Mouse (Mus musculus): ENCODE data around the gene Lrrc51. TPM values are rescaled to one million over a fixed set of nuclear protein-coding genes. Genes with fewer than 3 reads are reported as not detected.
"Not testable (repeated sequence)": the region's sequence is repeated elsewhere in the genome, so short reads cannot be mapped to it uniquely, and the experiment has no call there.

Gene Lrrc51
- total and polyA plus RNA-seq, 3 experiments = 4.9 to 6.6 (median 5.6) TPM

DNA sequence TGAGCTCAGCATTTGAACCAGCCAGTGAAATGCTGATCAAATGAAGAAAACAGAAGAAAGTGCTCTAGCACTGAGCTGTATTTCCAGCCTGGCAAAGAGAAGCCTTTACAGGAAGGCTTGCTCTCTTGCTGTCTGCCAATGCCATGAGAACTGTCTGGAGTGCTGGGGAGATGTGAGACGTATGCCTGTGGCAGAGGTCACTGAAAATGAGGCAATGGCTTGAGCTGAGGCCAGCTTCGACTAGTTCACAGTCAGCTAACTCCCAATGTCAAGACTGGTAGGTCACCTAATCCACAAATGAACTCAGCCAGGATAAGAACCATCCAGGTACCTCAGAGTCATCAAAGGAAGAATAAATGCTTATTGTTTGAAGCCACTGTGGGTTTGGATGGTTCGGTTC, 5.6 kb downstream of the Lrrc51 start:
- peaks cover 0 to 15% of the 10 kb centered on the region in 2 experiments for H3K36me3 ChIP-seq (replicated peaks in 1 of 2; ENCODE audit: control insufficient read depth in 1 of 2, insufficient read depth in 1 of 2, low read length in 1 of 2)
- no peak overlapping the region for H3K27ac ChIP-seq (ENCODE audit: insufficient read depth, low read depth)
- no peaks in the 10 kb centered on the region for H3K27me3 ChIP-seq (replicated peaks)
- TF ChIP-seq GABPA (IDR thresholded peaks at IDR 0.05; ENCODE audit: insufficient replicate concordance, low read depth, low read length) (no peak), MEF2A (IDR thresholded peaks at IDR 0.05; ENCODE audit: borderline replicate concordance, low read depth, low read length) (no peak), SIN3A (IDR thresholded peaks at IDR 0.05; ENCODE audit: low read length) (no peak), MXI1 (IDR thresholded peaks at IDR 0.05; ENCODE audit: low read depth, low read length) (no peak), RAD21 (IDR thresholded peaks at IDR 0.05; ENCODE audit: low read depth, low read length) (no peak), CHD1 (IDR thresholded peaks at IDR 0.05; ENCODE audit: low read depth, low read length) (no peak), ZC3H11A (IDR thresholded peaks at IDR 0.05; ENCODE audit: low read depth, low read length) (no peak), KAT2A (IDR thresholded peaks at IDR 0.05; ENCODE audit: insufficient replicate concordance, low read length) (no peak)
- H3K4me1 ChIP-seq (ENCODE audit: control insufficient read depth in 1 of 2, insufficient read depth in 2 of 2) = peaks cover 3 to 13% of the 10 kb centered on the region in 2 experiments; a peak in 3 of 4 replicates
- no peak overlapping the region for H3K4me2 ChIP-seq (ENCODE audit: insufficient read depth, low read depth, poor library complexity, severe bottlenecking)
- in situ Hi-C loops (cut with MboI; ENCODE audit: low pct_ligation_motif_present, low pct_unique_long_range_greater_than_20kb, low sequenced_read_pairs) = no loop called here
- dilution Hi-C loops (cut with MboI; ENCODE audit: extremely low pct_ligation_motif_present, extremely low pct_unique_long_range_greater_than_20kb, low sequenced_read_pairs) = no loop called here
- no peak for DNase-seq (ENCODE audit: extremely low read depth)
- H3K9ac ChIP-seq (ENCODE audit: insufficient read depth, low read depth) = no peak overlapping the region
- peaks cover 6% of the 10 kb centered on the region; the same call in 1 of the 2 replicates for H3K79me2 ChIP-seq (replicated peaks; ENCODE audit: control insufficient read depth, extremely low read depth, insufficient read depth, poor library complexity, severe bottlenecking)
- no peak overlapping the region for H3K4me3 ChIP-seq (replicated peaks in 1 of 3; ENCODE audit: low read depth in 2 of 3, low read length in 2 of 3, poor library complexity in 1 of 3)
- H3K9me3 ChIP-seq (replicated peaks; ENCODE audit: low read length) = peaks cover 3% of the 10 kb centered on the region

DNA sequence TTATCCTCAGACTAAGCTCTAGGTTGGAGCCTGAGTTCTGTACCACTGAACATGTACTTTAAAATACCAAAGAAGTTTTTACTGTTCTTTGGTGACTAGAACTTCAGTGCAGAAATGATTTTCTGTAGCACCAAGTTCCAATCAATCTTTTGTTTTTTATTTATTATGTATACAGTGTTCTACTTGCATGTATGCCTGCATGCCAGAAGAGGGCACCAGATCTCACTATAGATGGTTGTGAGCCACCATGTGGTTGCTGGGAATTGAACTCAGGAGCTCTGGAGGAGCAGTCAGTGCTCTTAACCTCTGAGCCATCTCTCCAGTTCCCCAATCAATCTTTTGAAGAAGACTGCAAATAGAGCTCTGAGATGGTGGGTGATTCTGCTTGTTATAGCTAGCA, 7.8 kb downstream of the Lrrc51 start:
- H3K27me3 ChIP-seq (replicated peaks); H3K79me2 ChIP-seq (replicated peaks; ENCODE audit: control insufficient read depth, extremely low read depth, insufficient read depth, poor library complexity, severe bottlenecking); H3K4me1 ChIP-seq (ENCODE audit: control insufficient read depth in 1 of 2, insufficient read depth in 2 of 2); H3K4me2 ChIP-seq (ENCODE audit: insufficient read depth, low read depth, poor library complexity, severe bottlenecking); H3K9ac ChIP-seq (ENCODE audit: insufficient read depth, low read depth); H3K27ac ChIP-seq (ENCODE audit: insufficient read depth, low read depth); dilution Hi-C loops (cut with MboI; ENCODE audit: extremely low pct_ligation_motif_present, extremely low pct_unique_long_range_greater_than_20kb, low sequenced_read_pairs); H3K9me3 ChIP-seq (replicated peaks; ENCODE audit: low read length); in situ Hi-C loops (cut with MboI; ENCODE audit: low pct_ligation_motif_present, low pct_unique_long_range_greater_than_20kb, low sequenced_read_pairs); DNase-seq (ENCODE audit: extremely low read depth); H3K4me3 ChIP-seq (replicated peaks in 1 of 3; ENCODE audit: low read depth in 2 of 3, low read length in 2 of 3, poor library complexity in 1 of 3): not testable (repeated sequence)
- H3K36me3 ChIP-seq (replicated peaks in 1 of 2; ENCODE audit: control insufficient read depth in 1 of 2, insufficient read depth in 1 of 2, low read length in 1 of 2) = peaks cover 0 to 10% of the 10 kb centered on the region in 2 experiments
- TF ChIP-seq CTCF (conservative IDR thresholded peaks at IDR 0.05 in 1 of 2, IDR thresholded peaks at IDR 0.05 in 1 of 2; ENCODE audit: low read depth in 2 of 2, low read length in 2 of 2) = peak in 1 of 2 experiments; percentile 43; a peak in 2 of 4 replicates

DNA sequence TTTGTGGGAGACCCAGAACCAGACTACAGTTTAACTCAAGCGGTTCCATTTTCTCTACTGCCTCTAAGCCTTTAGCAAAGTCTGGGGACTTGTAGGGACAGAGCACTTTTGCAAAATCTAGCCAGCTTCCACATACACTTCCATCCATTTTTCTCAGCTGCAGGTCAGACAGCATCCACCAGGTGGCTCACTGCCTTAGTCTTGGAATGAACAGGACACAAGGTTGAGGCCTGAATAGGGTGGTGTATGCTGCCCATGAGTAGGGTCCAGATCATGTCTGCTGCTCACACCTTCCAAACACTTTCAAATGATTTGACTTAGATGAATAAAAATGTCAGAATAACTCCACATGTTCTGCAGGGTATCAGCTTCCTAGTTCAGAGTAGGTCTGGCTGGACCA, 15.6 kb downstream of the Lrrc51 start:
- Histone ChIP-seq H3K4me2 (ENCODE audit: insufficient read depth, low read depth, poor library complexity, severe bottlenecking) (no peak overlapping the region), H3K79me2 (replicated peaks; ENCODE audit: control insufficient read depth, extremely low read depth, insufficient read depth, poor library complexity, severe bottlenecking) (no peaks in the 10 kb centered on the region), H3K4me3 (replicated peaks in 1 of 3; ENCODE audit: low read depth in 2 of 3, low read length in 2 of 3, poor library complexity in 1 of 3) (no peak overlapping the region), H3K36me3 (replicated peaks in 1 of 2; ENCODE audit: control insufficient read depth in 1 of 2, insufficient read depth in 1 of 2, low read length in 1 of 2) (peaks cover 11 to 31% of the 10 kb centered on the region in 2 experiments), H3K9me3 (replicated peaks; ENCODE audit: low read length) (no peaks in the 10 kb centered on the region), H3K4me1 (ENCODE audit: control insufficient read depth in 1 of 2, insufficient read depth in 2 of 2) (no peaks in the 10 kb centered on the region), H3K27ac (ENCODE audit: insufficient read depth, low read depth) (no peak overlapping the region), H3K27me3 (replicated peaks) (no peaks in the 10 kb centered on the region), H3K9ac (ENCODE audit: insufficient read depth, low read depth) (no peak overlapping the region)
- TF ChIP-seq IRF4 (IDR thresholded peaks at IDR 0.05; ENCODE audit: low read depth, low read length) = peak; percentile 31; the same call in 1 of the 2 replicates
- TF ChIP-seq RAD21 (IDR thresholded peaks at IDR 0.05; ENCODE audit: low read depth, low read length) = peak; percentile 64
- TF ChIP-seq BHLHE40 (IDR thresholded peaks at IDR 0.05; ENCODE audit: low read depth, low read length) = no peak
- TF ChIP-seq GABPA (IDR thresholded peaks at IDR 0.05; ENCODE audit: insufficient replicate concordance, low read depth, low read length) = no peak
- peak; percentile 83 to 84 for TF ChIP-seq CTCF (conservative IDR thresholded peaks at IDR 0.05 in 1 of 2, IDR thresholded peaks at IDR 0.05 in 1 of 2; ENCODE audit: low read depth in 2 of 2, low read length in 2 of 2)
- peak; percentile 86 for TF ChIP-seq SMC3 (IDR thresholded peaks at IDR 0.05; ENCODE audit: low read depth, low read length)
- 0 out of 2 replicates have a peak, but pooled peaks have one; percentile 13 for TF ChIP-seq JUND (conservative IDR thresholded peaks at IDR 0.05; ENCODE audit: low read depth, low read length)
- in situ Hi-C loops (cut with MboI; ENCODE audit: low pct_ligation_motif_present, low pct_unique_long_range_greater_than_20kb, low sequenced_read_pairs) = loop anchor here (10.0 kb wide), 2 partner anchors 137 to 167 kb away; partner anchors contain the start of gene Trpc2
- DNase-seq (ENCODE audit: extremely low read depth) = peak; percentile 55
- dilution Hi-C loops (cut with MboI; ENCODE audit: extremely low pct_ligation_motif_present, extremely low pct_unique_long_range_greater_than_20kb, low sequenced_read_pairs) = no loop called here

Data from CH12.LX (cell line).